Mouse (Mus musculus) CH12.LX (cell line): ENCODE measurements at regions not wholly inside any gene's neighbourhood (a gene's known extent, or its start where the extent isn't known, plus 50 kb on each side); places are given as distances from the start of the nearest gene placed in this dataset.

Source experiments
- DNase-seq: peaks from one replicate; pipeline ENCODE4 v3.0.0-alpha.2; 2013; ENCODE audit errors: extremely low read depth
- H3K27ac ChIP-seq: 2 replicates; pipeline ENCODE4 v1.5.1; 2012; ENCODE audit warnings: low read depth, mild to moderate bottlenecking, control low read depth, moderate library complexity; ENCODE audit not compliant: insufficient read depth
- H3K27me3 ChIP-seq: replicated peaks from 2 replicates; pipeline ENCODE3; 2012; ENCODE audit warnings: inconsistent platforms
- H3K36me3 ChIP-seq, 2 experiments: replicated peaks in 1 of 2; 2 replicates each; pipeline versions ENCODE3 to v1.6.1; 2012; ENCODE audit warnings: inconsistent platforms in 1 of 2, low read length in 1 of 2, mild to moderate bottlenecking in 1 of 2, mixed read lengths in 1 of 2, moderate library complexity in 1 of 2; ENCODE audit not compliant: control insufficient read depth in 1 of 2, insufficient read depth in 1 of 2
- H3K4me1 ChIP-seq, 2 experiments: 2 replicates each; pipeline ENCODE4 v1.6.1; 2012; ENCODE audit warnings: inconsistent platforms in 1 of 2, moderate library complexity in 1 of 2; ENCODE audit not compliant: insufficient read depth in 2 of 2, control insufficient read depth in 1 of 2
- H3K4me2 ChIP-seq: 2 replicates; pipeline ENCODE4 v1.6.1; 2012; ENCODE audit warnings: low read depth, mild to moderate bottlenecking, control low read depth; ENCODE audit not compliant: poor library complexity, insufficient read depth, severe bottlenecking
- H3K4me3 ChIP-seq, 3 experiments: fragments of 150-350 bp in 1 of 3; sonication (generic) in 1 of 3; replicated peaks in 1 of 3; 2 replicates each; pipeline versions ENCODE3 to v1.5.1; 2011 to 2012; ENCODE audit warnings: low read depth in 2 of 3, low read length in 2 of 3, mild to moderate bottlenecking in 2 of 3, moderate library complexity in 2 of 3, control low read depth in 1 of 3, improper control_type of control experiment in 1 of 3, inconsistent platforms in 1 of 3, mixed read lengths in 1 of 3; ENCODE audit not compliant: poor library complexity in 1 of 3
- H3K79me2 ChIP-seq: replicated peaks from 2 replicates; pipeline ENCODE4 v1.6.1; 2012; ENCODE audit warnings: mild to moderate bottlenecking, moderate library complexity; ENCODE audit not compliant: control insufficient read depth, poor library complexity, insufficient read depth, severe bottlenecking; ENCODE audit errors: extremely low read depth
- H3K9ac ChIP-seq: 2 replicates; pipeline ENCODE4 v1.6.1; 2012; ENCODE audit warnings: low read depth, mild to moderate bottlenecking, control low read depth, moderate library complexity; ENCODE audit not compliant: insufficient read depth
- H3K9me3 ChIP-seq: replicated peaks from 2 replicates; pipeline ENCODE3; 2012; ENCODE audit warnings: low read length, inconsistent platforms, mixed read lengths
- BHLHE40 ChIP-seq: IDR thresholded peaks from 2 replicates; pipeline ENCODE4 v1.6.1; 2011; ENCODE audit warnings: mild to moderate bottlenecking, low read depth, low read length, improper control_type of control experiment
- CTCF ChIP-seq, 2 experiments: IDR thresholded peaks in 1 of 2; conservative IDR thresholded peaks in 1 of 2; 2 replicates each; pipeline ENCODE4 v1.5.1; 2011 to 2012; ENCODE audit warnings: low read depth in 2 of 2, low read length in 2 of 2, improper control_type of control experiment in 1 of 2, inconsistent platforms in 1 of 2, mild to moderate bottlenecking in 1 of 2, moderate library complexity in 1 of 2
- ELF1 ChIP-seq: IDR thresholded peaks from 2 replicates; pipeline ENCODE4 v1.6.1; 2014; ENCODE audit warnings: low read depth, mild to moderate bottlenecking, inconsistent platforms, low read length, improper control_type of control experiment
- EP300 ChIP-seq: IDR thresholded peaks from 2 replicates; pipeline ENCODE4 v1.6.1; 2011; ENCODE audit warnings: low read length, improper control_type of control experiment
- GABPA ChIP-seq: IDR thresholded peaks from 2 replicates; pipeline ENCODE4 v1.6.1; 2012; ENCODE audit warnings: low read depth, low read length, improper control_type of control experiment, inconsistent platforms; ENCODE audit not compliant: insufficient replicate concordance
- JUN ChIP-seq: IDR thresholded peaks from 2 replicates; pipeline ENCODE4 v1.6.1; 2011; ENCODE audit warnings: low read depth, mild to moderate bottlenecking, low read length, improper control_type of control experiment, moderate library complexity; ENCODE audit not compliant: insufficient read depth
- KAT2A ChIP-seq: IDR thresholded peaks from 2 replicates; pipeline ENCODE4 v1.6.1; 2012; ENCODE audit warnings: low read length, improper control_type of control experiment, inconsistent platforms; ENCODE audit not compliant: insufficient replicate concordance
- MAFK ChIP-seq: IDR thresholded peaks from 2 replicates; pipeline ENCODE4 v1.6.1; 2011; ENCODE audit warnings: low read length, improper control_type of control experiment; ENCODE audit not compliant: insufficient replicate concordance
- MAX ChIP-seq: IDR thresholded peaks from 2 replicates; pipeline ENCODE4 v1.6.1; 2011; ENCODE audit warnings: low read length, improper control_type of control experiment
- MYC ChIP-seq: IDR thresholded peaks from 2 replicates; pipeline ENCODE4 v1.6.1; 2011; ENCODE audit warnings: low read depth, mild to moderate bottlenecking, improper control_type of control experiment, low read length
- PAX5 ChIP-seq: IDR thresholded peaks from 2 replicates; pipeline ENCODE4 v1.6.1; 2012; ENCODE audit warnings: low read length, inconsistent platforms, mixed read lengths
- POLR2AphosphoS2 ChIP-seq: IDR thresholded peaks from 2 replicates; pipeline ENCODE4 v1.6.1; 2011; ENCODE audit warnings: low read depth, low read length, improper control_type of control experiment
- SIN3A ChIP-seq: IDR thresholded peaks from 2 replicates; pipeline ENCODE4 v1.6.1; 2012; ENCODE audit warnings: low read length, improper control_type of control experiment, inconsistent platforms
- SMC3 ChIP-seq: IDR thresholded peaks from 2 replicates; pipeline ENCODE4 v1.6.1; 2011; ENCODE audit warnings: low read depth, low read length, improper control_type of control experiment
- TBP ChIP-seq: conservative IDR thresholded peaks from 2 replicates; pipeline ENCODE4 v1.6.1; 2011; ENCODE audit warnings: low read depth, low read length, improper control_type of control experiment
- UBTF ChIP-seq: IDR thresholded peaks from 2 replicates; pipeline ENCODE4 v1.6.1; 2012; ENCODE audit warnings: low read depth, mild to moderate bottlenecking, inconsistent platforms, low read length, improper control_type of control experiment, moderate library complexity
- USF2 ChIP-seq: conservative IDR thresholded peaks from 2 replicates; pipeline ENCODE4 v1.6.1; 2011; ENCODE audit warnings: low read depth, low read length, improper control_type of control experiment
- ZKSCAN1 ChIP-seq: IDR thresholded peaks from 2 replicates; pipeline ENCODE4 v1.6.1; 2012; ENCODE audit warnings: low read depth, inconsistent platforms, low read length, improper control_type of control experiment, borderline replicate concordance
- dilution Hi-C: fragments of 300-500 bp; cut with MboI; formaldehyde crosslinking; loops from 2 replicates; pipeline ENCODE4 v1.14.3; 2020; ENCODE audit warnings: low sequenced_read_pairs; ENCODE audit not compliant: extremely low pct_unique_long_range_greater_than_20kb, extremely low pct_ligation_motif_present
- in situ Hi-C: fragments of 300-500 bp; cut with MboI; formaldehyde crosslinking; loops from 3 replicates; pipeline ENCODE4 v1.14.3; 2019; ENCODE audit warnings: low sequenced_read_pairs, low pct_ligation_motif_present, low pct_unique_long_range_greater_than_20kb, mixed read lengths

DNA sequence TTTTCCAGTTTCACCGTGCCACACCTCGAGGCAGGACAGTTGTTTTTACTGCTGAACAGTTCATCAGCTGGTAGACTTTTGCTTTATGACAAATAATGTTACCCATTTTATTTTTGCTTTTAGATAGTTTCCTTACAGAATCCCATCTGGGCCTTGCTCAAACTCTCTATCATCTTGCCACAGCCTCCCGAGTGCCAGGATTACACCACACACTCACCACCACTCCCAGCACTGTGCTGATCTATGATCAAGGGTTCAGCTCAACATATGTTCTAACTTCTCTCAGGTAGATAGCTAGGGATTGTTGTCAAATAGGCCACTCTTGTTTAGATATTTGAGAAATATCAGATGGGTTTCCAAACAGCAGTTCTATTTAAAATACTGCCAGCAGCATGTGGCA lies 160.5 kb upstream of the Six2 start:
- in situ Hi-C loops: no loop called here
- dilution Hi-C loops: no loop called here
- no peak overlapping the region for H3K4me2 ChIP-seq
- no peak overlapping the region for H3K9ac ChIP-seq
- no peaks in the 10 kb centered on the region for H3K36me3 ChIP-seq
- H3K4me3 ChIP-seq: no peak overlapping the region
- DNase-seq: no peak
- peaks cover 9% of the 10 kb centered on the region for H3K9me3 ChIP-seq
- no peak for TF ChIP-seq ELF1
- TF ChIP-seq MAFK: no peak
- no peak for TF ChIP-seq SIN3A
- TF ChIP-seq MAX: no peak
- TF ChIP-seq CTCF (conservative IDR thresholded peaks at IDR 0.05 in 1 of 2, IDR thresholded peaks at IDR 0.05 in 1 of 2; ENCODE audit: low read depth in 2 of 2, low read length in 2 of 2): no peak
- TF ChIP-seq KAT2A: no peak
- no peak for TF ChIP-seq PAX5
- TF ChIP-seq SMC3: no peak
- TF ChIP-seq TBP: no peak
- no peak for TF ChIP-seq GABPA
- no peak for TF ChIP-seq POLR2AphosphoS2
- TF ChIP-seq UBTF: no peak
- TF ChIP-seq EP300: no peak
- TF ChIP-seq USF2: no peak
- no peaks in the 10 kb centered on the region for H3K79me2 ChIP-seq
- H3K27me3 ChIP-seq: no peaks in the 10 kb centered on the region
- H3K4me1 ChIP-seq: peaks cover 12 to 30% of the 10 kb centered on the region in 2 experiments
- H3K27ac ChIP-seq: no peak overlapping the region

DNA sequence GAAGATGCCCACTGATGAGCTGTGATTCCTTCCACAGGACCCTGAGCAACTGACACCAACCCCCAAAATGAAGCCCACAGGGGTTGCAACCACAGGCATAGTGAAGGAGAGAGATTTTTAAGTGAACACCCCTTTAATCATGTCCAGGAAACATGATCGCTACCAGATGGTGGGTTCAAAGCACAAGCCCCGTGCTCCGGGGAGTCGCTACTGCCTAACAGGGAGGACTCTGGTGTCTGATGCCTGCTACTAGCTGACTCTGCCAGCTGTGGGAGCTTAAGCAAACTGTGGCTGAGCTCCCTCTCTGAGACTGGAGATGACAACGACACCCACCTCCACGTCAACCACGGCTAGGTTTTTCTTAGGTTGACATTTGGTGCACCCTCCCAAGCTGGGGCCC lies 159.7 kb upstream of the Six2 start:
- TF ChIP-seq SIN3A: no peak
- TF ChIP-seq ZKSCAN1: no peak
- TF ChIP-seq MYC: no peak
- no peak for TF ChIP-seq BHLHE40
- no peak for TF ChIP-seq GABPA
- TF ChIP-seq PAX5: no peak
- no peak for TF ChIP-seq ELF1
- TF ChIP-seq JUN: no peak
- Histone ChIP-seq H3K4me3 (no peak overlapping the region), H3K4me1 (peaks cover 12 to 30% of the 10 kb centered on the region in 2 experiments), H3K9ac (no peak overlapping the region), H3K36me3 (no peaks in the 10 kb centered on the region), H3K27ac (no peak overlapping the region), H3K27me3 (no peaks in the 10 kb centered on the region), H3K9me3 (peaks cover 12% of the 10 kb centered on the region), H3K79me2 (no peaks in the 10 kb centered on the region), H3K4me2 (no peak overlapping the region)
- DNase-seq: no peak
- in situ Hi-C loops: no loop called here
- dilution Hi-C loops: no loop called here
